Mouse (Mus musculus): ENCODE data around the gene Acox2. TPM values are rescaled to one million over a fixed set of nuclear protein-coding genes. Genes with fewer than 3 reads are reported as not detected.

Gene Acox2
- polyA plus RNA-seq, 1 experiment from 2014 or later = not detected

GRCm38 (mm10) chr14:8207105-8207504 is 52.0 kb downstream of the Acox2 start:
- Histone ChIP-seq H3K36me3 (no peaks in the 10 kb centered on the region), H3K27ac (replicated peaks) (peak overlapping the region; percentile 34; the same call in 1 of the 2 replicates), H3K9me3 (no peaks in the 10 kb centered on the region), H3K4me2 (no peak overlapping the region), H3K27me3 (no peaks in the 10 kb centered on the region), H3K4me1 (replicated peaks) (peaks cover 4% of the 10 kb centered on the region), H3K9ac (no peak overlapping the region), H3K4me3 (no peak overlapping the region)
- 22% methylated on average over 5 of the region's 5 CpGs for WGBS
- ATAC-seq (ENCODE audit: low read depth) = peak; percentile 77

- whole genome bisulfite sequencing = 56% methylated on average over 9 of the region's 9 CpGs
- Histone ChIP-seq H3K27me3 (no peaks in the 10 kb centered on the region), H3K4me1 (replicated peaks) (peaks cover 4% of the 10 kb centered on the region), H3K4me2 (no peak overlapping the region), H3K9me3 (no peaks in the 10 kb centered on the region), H3K36me3 (no peaks in the 10 kb centered on the region), H3K9ac (no peak overlapping the region), H3K4me3 (no peak overlapping the region), H3K27ac (replicated peaks) (0 out of 2 replicates have a peak overlapping the region, but pooled peaks have one; percentile 5)
- no peak for ATAC-seq (ENCODE audit: low read depth)
Measured at GRCm38 (mm10) chr14:8206179-8206910, 52.8 kb downstream of the Acox2 start.

GRCm38 (mm10) chr14:8201715-8202114 is 57.4 kb downstream of the Acox2 start:
- no peak overlapping the region for H3K4me3 ChIP-seq
- no peak overlapping the region for H3K27ac ChIP-seq (replicated peaks)
- H3K4me2 ChIP-seq = no peak overlapping the region
- no peak for ATAC-seq (ENCODE audit: low read depth)
- 78% methylated on average over 3 of the region's 3 CpGs for WGBS
- no peaks in the 10 kb centered on the region for H3K9me3 ChIP-seq
- no peaks in the 10 kb centered on the region for H3K36me3 ChIP-seq
- H3K9ac ChIP-seq = no peak overlapping the region
- no peaks in the 10 kb centered on the region for H3K27me3 ChIP-seq
- H3K4me1 ChIP-seq (replicated peaks) = no peaks in the 10 kb centered on the region

GRCm38 (mm10) chr14:8200769-8201168 is 58.4 kb downstream of the Acox2 start:
- Histone ChIP-seq H3K27ac (replicated peaks) (no peak overlapping the region), H3K36me3 (no peaks in the 10 kb centered on the region), H3K9me3 (no peaks in the 10 kb centered on the region), H3K27me3 (no peaks in the 10 kb centered on the region), H3K4me3 (no peak overlapping the region), H3K4me1 (replicated peaks) (no peaks in the 10 kb centered on the region), H3K4me2 (no peak overlapping the region), H3K9ac (no peak overlapping the region)
- WGBS = 84% methylated on average over 5 of the region's 5 CpGs
- no peak for ATAC-seq (ENCODE audit: low read depth)

DNA sequence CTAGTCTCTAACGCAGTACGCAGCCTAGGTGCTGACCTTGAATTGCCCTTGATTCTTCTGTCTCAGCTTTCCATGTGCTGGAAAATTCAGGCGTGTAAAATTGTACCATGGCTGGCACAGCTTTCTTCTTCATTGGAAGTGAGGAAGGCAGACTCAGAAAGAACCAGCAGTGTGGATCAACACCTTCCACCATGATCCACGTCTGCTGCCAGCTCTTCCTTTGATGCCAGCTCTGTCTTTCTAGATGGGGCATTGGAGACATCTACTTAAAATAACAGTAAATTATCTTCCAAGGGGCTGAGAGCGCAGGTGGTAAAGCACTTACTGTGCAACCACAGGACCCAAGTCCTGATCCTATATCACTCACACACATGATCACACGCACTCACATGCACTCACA is 66.4 kb downstream of the Acox2 start:
- no peak overlapping the region for H3K4me3 ChIP-seq

GRCm38 (mm10) chr14:8191331-8191965 is 67.7 kb downstream of the Acox2 start:
- no peaks in the 10 kb centered on the region for H3K27me3 ChIP-seq
- WGBS = 73% methylated on average over 12 of the region's 12 CpGs
- ATAC-seq (ENCODE audit: low read depth) = no peak
- H3K4me3 ChIP-seq = no peak overlapping the region
- no peak overlapping the region for H3K27ac ChIP-seq (replicated peaks)
- H3K9ac ChIP-seq = no peak overlapping the region
- H3K4me2 ChIP-seq = no peak overlapping the region
- no peaks in the 10 kb centered on the region for H3K9me3 ChIP-seq
- H3K36me3 ChIP-seq = no peaks in the 10 kb centered on the region
- H3K4me1 ChIP-seq (replicated peaks) = no peaks in the 10 kb centered on the region; the same call in 1 of the 2 replicates

More for the DNA sequence above, 66.4 kb downstream of the Acox2 start:
- H3K9ac ChIP-seq = no peak overlapping the region
- no peak overlapping the region for H3K4me2 ChIP-seq
- no peaks in the 10 kb centered on the region for H3K27me3 ChIP-seq
- no peaks in the 10 kb centered on the region for H3K9me3 ChIP-seq
- H3K27ac ChIP-seq (replicated peaks) = no peak overlapping the region
- no peak for ATAC-seq (ENCODE audit: low read depth)
- H3K36me3 ChIP-seq = no peaks in the 10 kb centered on the region
- no peaks in the 10 kb centered on the region; the same call in 1 of the 2 replicates for H3K4me1 ChIP-seq (replicated peaks)
- WGBS = 81% methylated on average over 6 of the region's 6 CpGs

DNA sequence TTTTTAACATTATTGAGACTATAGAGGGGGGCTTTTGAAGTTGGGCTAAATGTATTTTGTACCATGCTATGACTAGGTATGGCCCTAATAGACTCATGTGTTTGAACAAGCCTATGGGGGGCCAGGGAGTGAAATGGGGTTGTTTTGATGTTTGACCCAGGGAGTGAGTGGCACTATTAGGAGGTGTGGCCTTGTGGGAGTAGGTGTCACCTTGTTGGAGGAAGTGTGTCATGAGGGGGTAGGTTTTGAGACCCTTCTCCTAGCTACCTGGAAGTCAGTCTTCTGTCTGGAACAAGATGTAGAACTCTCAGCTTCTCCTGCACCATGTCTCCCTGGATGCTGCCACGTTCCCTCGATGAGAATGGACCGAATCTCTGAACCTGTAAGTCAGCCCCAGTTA is 68.6 kb downstream of the Acox2 start:
- no peaks in the 10 kb centered on the region for H3K36me3 ChIP-seq
- no peak overlapping the region for H3K9ac ChIP-seq
- no peak overlapping the region for H3K4me2 ChIP-seq
- H3K27me3 ChIP-seq = no peaks in the 10 kb centered on the region
- no peaks in the 10 kb centered on the region for H3K9me3 ChIP-seq
- WGBS = 96% methylated on average over 3 of the region's 3 CpGs
- ATAC-seq (ENCODE audit: low read depth) = no peak
- no peak overlapping the region for H3K27ac ChIP-seq (replicated peaks)
- H3K4me3 ChIP-seq = no peak overlapping the region
- no peaks in the 10 kb centered on the region; the same call in 1 of the 2 replicates for H3K4me1 ChIP-seq (replicated peaks)

DNA sequence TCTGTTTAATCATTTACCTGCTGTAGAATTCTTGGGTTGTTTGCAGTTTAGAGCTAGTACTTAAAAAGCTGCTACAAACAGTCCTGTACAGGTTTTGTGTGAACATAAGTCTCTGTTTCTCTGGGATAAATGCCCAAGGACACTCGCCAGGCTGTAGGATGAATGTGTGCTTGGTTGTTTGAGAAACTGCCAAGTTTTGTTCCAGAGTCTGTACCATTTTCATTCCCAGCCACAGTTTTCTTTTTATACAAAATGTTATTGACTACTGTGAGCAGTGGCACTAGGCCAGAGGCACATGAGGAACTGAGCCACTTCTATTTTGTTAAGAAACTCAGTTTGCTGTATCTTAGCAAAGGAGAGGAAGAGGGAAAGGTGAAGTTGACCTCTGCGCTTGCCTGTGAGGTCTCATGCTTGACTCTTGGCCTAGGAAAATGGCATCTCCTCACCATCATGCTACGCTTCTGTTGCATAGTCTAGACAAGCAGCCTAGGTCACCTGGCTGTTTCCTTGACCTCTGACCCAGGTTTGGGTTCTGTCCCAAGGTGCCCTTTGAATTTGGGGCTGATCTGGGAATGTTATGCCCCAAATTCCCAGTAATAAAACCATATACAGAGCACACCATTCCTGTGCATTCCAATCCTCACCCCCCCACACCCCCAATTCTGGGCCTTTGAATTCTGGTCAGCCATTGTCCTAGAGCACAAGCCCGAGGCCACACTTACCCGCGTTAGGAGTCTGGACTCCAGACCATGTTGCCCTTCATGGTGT is 72.7 kb downstream of the Acox2 start:
- no peak overlapping the region for H3K4me3 ChIP-seq
- no peak overlapping the region for H3K4me2 ChIP-seq
- H3K4me1 ChIP-seq (replicated peaks) = no peaks in the 10 kb centered on the region
- WGBS = 84% methylated on average over 6 of the region's 6 CpGs
- no peak overlapping the region for H3K9ac ChIP-seq
- H3K9me3 ChIP-seq = no peaks in the 10 kb centered on the region
- H3K27me3 ChIP-seq = no peaks in the 10 kb centered on the region
- H3K27ac ChIP-seq (replicated peaks) = no peak overlapping the region
- H3K36me3 ChIP-seq = no peaks in the 10 kb centered on the region
- no peak for ATAC-seq (ENCODE audit: low read depth)

GRCm38 (mm10) chr14:8183330-8183729 is 75.8 kb downstream of the Acox2 start:
- Histone ChIP-seq H3K27me3 (no peaks in the 10 kb centered on the region), H3K27ac (replicated peaks) (no peak overlapping the region), H3K9ac (no peak overlapping the region), H3K9me3 (no peaks in the 10 kb centered on the region), H3K4me2 (no peak overlapping the region), H3K4me3 (no peak overlapping the region), H3K36me3 (no peaks in the 10 kb centered on the region), H3K4me1 (replicated peaks) (no peaks in the 10 kb centered on the region)
- ATAC-seq (ENCODE audit: low read depth) = no peak
- WGBS = 56% methylated on average over 3 of the region's 3 CpGs

DNA sequence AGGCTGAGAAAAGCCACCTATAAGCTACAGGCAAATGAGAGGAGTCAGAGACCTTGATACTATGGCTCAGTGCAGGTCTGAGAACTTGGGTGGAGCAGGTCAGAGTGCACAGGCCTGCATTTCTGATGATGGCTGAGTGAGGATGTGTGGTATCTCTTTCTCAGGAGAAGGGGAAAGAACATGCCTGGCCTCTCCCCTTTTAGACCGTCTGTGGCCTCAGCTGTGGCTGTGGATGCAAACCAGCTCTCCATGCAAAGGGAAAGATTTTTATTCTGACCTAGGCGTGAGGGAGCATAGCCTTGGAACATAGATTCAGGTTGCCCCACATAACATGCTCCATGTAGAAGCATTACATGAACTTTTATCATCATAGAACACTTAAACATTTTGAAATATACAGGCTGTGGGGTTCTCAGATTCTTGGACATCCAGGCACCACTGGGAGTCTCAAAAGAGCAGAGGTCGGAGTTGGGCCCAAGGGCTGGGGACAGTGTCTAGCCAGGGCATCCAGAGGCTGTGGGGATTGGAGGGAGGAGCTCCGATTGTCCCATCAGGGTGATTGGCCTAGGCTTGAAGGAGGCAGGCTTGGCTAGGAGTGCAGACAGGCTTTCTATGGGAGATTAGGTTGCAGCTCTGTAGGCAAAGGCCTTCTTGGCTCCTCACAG is 78.7 kb downstream of the Acox2 start:
- WGBS = 81% methylated on average over 4 of the region's 4 CpGs
- H3K9ac ChIP-seq = no peak overlapping the region
- no peaks in the 10 kb centered on the region for H3K9me3 ChIP-seq
- no peaks in the 10 kb centered on the region for H3K36me3 ChIP-seq
- no peak overlapping the region for H3K4me2 ChIP-seq
- no peaks in the 10 kb centered on the region for H3K27me3 ChIP-seq
- H3K4me1 ChIP-seq (replicated peaks) = no peaks in the 10 kb centered on the region
- no peak for ATAC-seq (ENCODE audit: low read depth)
- H3K27ac ChIP-seq (replicated peaks) = no peak overlapping the region
- H3K4me3 ChIP-seq = no peak overlapping the region

GRCm38 (mm10) chr14:8176251-8176650 is 82.9 kb downstream of the Acox2 start:
- Histone ChIP-seq H3K4me3 (no peak overlapping the region), H3K4me1 (replicated peaks) (peaks cover 14% of the 10 kb centered on the region), H3K9me3 (no peaks in the 10 kb centered on the region), H3K9ac (no peak overlapping the region), H3K36me3 (no peaks in the 10 kb centered on the region), H3K4me2 (no peak overlapping the region), H3K27ac (replicated peaks) (no peak overlapping the region), H3K27me3 (no peaks in the 10 kb centered on the region)
- 43% methylated on average over 5 of the region's 5 CpGs for WGBS
- no peak for ATAC-seq (ENCODE audit: low read depth)

All from neural tube, embryonic 13.5 days (tissue).